Mouse (Mus musculus): ENCODE results near the gene Gpr82. TPM values are rescaled to one million over a fixed set of nuclear protein-coding genes. Genes with fewer than 3 reads are reported as not detected.

Gene Gpr82
- polyA plus RNA-seq, 1 experiment from 2014 or later = 0.48 TPM

DNA sequence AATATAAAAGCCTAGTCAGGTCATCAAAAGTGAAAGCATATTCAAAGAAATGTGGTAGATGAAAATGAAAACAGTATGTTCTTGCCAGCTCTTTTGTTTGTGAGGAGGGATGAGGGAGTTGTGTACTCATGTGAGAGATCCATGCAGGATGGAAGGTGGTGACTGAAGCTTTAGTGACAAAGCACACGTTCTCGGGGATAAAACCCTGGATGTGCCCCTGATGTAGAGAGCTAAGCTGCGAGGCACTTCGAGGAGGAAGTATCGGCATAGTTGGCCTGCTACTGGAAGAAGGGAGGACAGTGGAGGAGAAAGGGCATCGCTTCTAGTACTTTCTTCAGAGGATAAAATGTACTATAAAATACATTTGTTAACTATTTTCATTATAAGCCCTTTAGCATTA, 5.3 kb upstream of the Gpr82 start:
- no peak overlapping the region for H3K4me3 ChIP-seq (replicated peaks)
- 79% methylated on average over 6 of the region's 6 CpGs for WGBS
- no peaks in the 10 kb centered on the region for H3K4me1 ChIP-seq
- H3K27me3 ChIP-seq (replicated peaks) = no peaks in the 10 kb centered on the region
- no peaks in the 10 kb centered on the region for H3K36me3 ChIP-seq
- no peak for ATAC-seq (ENCODE audit: insufficient read depth, low FRiP score, low read depth)
- H3K27ac ChIP-seq = no peak overlapping the region
- H3K9ac ChIP-seq = no peak overlapping the region
- no peaks in the 10 kb centered on the region for H3K9me3 ChIP-seq
- no peak overlapping the region for H3K4me2 ChIP-seq

- no peaks in the 10 kb centered on the region for H3K4me1 ChIP-seq
- no peaks in the 10 kb centered on the region for H3K36me3 ChIP-seq
- no peak overlapping the region for H3K27ac ChIP-seq
- WGBS = 4% methylated on average over 1 of the region's 1 CpGs
- H3K27me3 ChIP-seq (replicated peaks) = no peaks in the 10 kb centered on the region
- H3K9me3 ChIP-seq = no peaks in the 10 kb centered on the region
- no peak for ATAC-seq (ENCODE audit: insufficient read depth, low FRiP score, low read depth)
- no peak overlapping the region for H3K4me3 ChIP-seq (replicated peaks)
- no peak overlapping the region for H3K4me2 ChIP-seq
- no peak overlapping the region for H3K9ac ChIP-seq
Observed at GRCm38 (mm10) chrX:13656721-13657120, 4.4 kb upstream of the Gpr82 start.

GRCm38 (mm10) chrX:13658616-13659140, 2.5 kb upstream of the Gpr82 start:
- Histone ChIP-seq H3K27me3 (replicated peaks) (no peaks in the 10 kb centered on the region), H3K4me3 (replicated peaks) (no peak overlapping the region), H3K4me1 (no peaks in the 10 kb centered on the region), H3K4me2 (no peak overlapping the region), H3K27ac (no peak overlapping the region), H3K36me3 (no peaks in the 10 kb centered on the region), H3K9ac (no peak overlapping the region), H3K9me3 (no peaks in the 10 kb centered on the region)
- WGBS = 81% methylated on average over 3 of the region's 3 CpGs
- ATAC-seq (ENCODE audit: insufficient read depth, low FRiP score, low read depth) = no peak

DNA sequence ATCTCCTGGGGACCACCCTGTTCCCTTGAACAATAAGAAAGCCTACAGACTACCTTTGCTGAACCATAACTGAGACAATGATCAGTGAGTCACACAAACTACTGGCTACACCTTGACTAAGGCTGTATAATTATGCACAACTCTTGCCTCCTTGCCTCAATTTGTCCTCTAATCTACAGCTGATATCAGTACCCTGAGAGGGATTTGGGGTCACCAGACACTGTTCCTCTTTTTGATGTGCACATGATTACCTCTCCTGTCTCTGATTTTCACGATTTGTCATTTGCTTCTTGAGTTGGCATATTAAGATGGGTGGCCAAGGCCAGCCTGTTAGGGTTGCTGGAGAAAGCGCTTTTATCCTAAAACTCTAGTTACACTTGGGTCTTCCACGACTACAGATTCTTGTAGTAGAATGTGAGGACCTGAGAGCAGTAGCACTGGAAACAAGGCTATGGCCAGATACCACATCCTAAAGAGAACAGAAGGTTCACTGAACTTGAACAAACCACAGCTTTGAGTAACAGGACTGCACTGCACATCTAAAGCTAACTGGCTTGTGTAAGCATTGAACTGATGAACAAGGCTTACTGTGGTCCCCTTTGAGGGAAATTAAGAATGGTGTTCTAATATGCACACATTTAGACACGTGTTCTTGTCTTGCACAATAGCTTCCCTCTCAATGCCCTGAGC, 1.8 kb upstream of the Gpr82 start:
- 66% methylated on average over 4 of the region's 4 CpGs for WGBS
- no peaks in the 10 kb centered on the region for H3K4me1 ChIP-seq

GRCm38 (mm10) chrX:13668867-13669266, 7.7 kb downstream of the Gpr82 start:
- Histone ChIP-seq H3K9me3 (no peaks in the 10 kb centered on the region), H3K9ac (no peak overlapping the region), H3K36me3 (no peaks in the 10 kb centered on the region), H3K4me2 (no peak overlapping the region), H3K27ac (no peak overlapping the region), H3K4me3 (replicated peaks) (no peak overlapping the region), H3K4me1 (no peaks in the 10 kb centered on the region), H3K27me3 (replicated peaks) (no peaks in the 10 kb centered on the region)
- WGBS = 77% methylated on average over 5 of the region's 5 CpGs
- no peak for ATAC-seq (ENCODE audit: insufficient read depth, low FRiP score, low read depth)

More for the DNA sequence above, 1.8 kb upstream of the Gpr82 start:
- Histone ChIP-seq H3K36me3 (no peaks in the 10 kb centered on the region), H3K9me3 (no peaks in the 10 kb centered on the region), H3K4me2 (no peak overlapping the region), H3K27me3 (replicated peaks) (no peaks in the 10 kb centered on the region), H3K27ac (no peak overlapping the region), H3K4me3 (replicated peaks) (no peak overlapping the region), H3K9ac (no peak overlapping the region)
- no peak for ATAC-seq (ENCODE audit: insufficient read depth, low FRiP score, low read depth)

- Histone ChIP-seq H3K4me1 (no peaks in the 10 kb centered on the region), H3K9ac (no peak overlapping the region), H3K27me3 (replicated peaks) (no peaks in the 10 kb centered on the region), H3K4me3 (replicated peaks) (no peak overlapping the region), H3K4me2 (no peak overlapping the region), H3K9me3 (no peaks in the 10 kb centered on the region), H3K27ac (no peak overlapping the region), H3K36me3 (no peaks in the 10 kb centered on the region)
- 75% methylated on average over 3 of the region's 3 CpGs for WGBS
- no peak for ATAC-seq (ENCODE audit: insufficient read depth, low FRiP score, low read depth)
Observed at GRCm38 (mm10) chrX:13670342-13670741, 9.2 kb downstream of the Gpr82 start.

DNA sequence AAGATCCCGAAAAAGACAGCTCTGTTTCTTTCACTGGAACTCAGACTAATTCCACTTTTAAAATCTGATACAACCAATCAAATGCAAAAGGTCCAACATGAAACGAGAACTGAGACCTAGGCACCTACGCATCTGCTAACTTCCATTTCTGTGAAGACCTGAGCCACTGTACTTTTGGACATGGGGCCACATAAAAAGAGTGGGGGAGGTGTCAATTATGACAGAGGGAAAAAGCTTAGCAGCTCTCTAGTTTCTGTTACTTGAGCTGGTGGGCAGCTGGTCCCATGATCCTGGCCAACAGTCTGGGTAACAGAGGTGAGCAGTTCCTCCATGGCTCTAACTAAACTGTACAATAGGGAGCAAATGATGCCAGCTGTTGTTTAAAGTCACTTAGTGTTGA, 11.8 kb downstream of the Gpr82 start:
- Histone ChIP-seq H3K27ac (no peak overlapping the region), H3K36me3 (no peaks in the 10 kb centered on the region), H3K4me3 (replicated peaks) (no peak overlapping the region), H3K9ac (no peak overlapping the region), H3K9me3 (no peaks in the 10 kb centered on the region), H3K27me3 (replicated peaks) (no peaks in the 10 kb centered on the region), H3K4me2 (no peak overlapping the region), H3K4me1 (no peaks in the 10 kb centered on the region)
- ATAC-seq (ENCODE audit: insufficient read depth, low FRiP score, low read depth) = no peak
- 83% methylated on average over 3 of the region's 3 CpGs for WGBS

DNA sequence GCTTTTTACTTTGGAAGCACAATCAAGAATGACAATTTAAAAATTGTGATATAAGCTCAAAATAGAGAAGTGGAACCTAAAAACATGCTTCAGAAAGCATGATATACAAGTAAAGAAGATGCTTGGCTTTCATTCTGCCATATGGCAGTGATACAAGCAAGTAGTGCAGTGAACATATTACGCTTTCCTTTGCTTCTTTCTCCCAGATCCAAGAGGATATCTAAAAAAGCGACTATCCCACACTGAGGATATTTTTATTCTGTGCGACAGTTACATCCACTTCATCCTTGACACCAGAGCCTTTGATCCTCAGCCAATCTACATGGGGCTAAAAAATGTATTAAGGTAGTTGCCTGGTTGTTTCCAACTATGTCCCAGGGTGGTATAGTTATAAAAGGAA, 20.6 kb downstream of the Gpr82 start:
- Histone ChIP-seq H3K36me3 (no peaks in the 10 kb centered on the region), H3K9me3 (no peaks in the 10 kb centered on the region), H3K9ac (no peak overlapping the region), H3K27ac (no peak overlapping the region), H3K27me3 (replicated peaks) (no peaks in the 10 kb centered on the region), H3K4me2 (no peak overlapping the region), H3K4me1 (no peaks in the 10 kb centered on the region), H3K4me3 (replicated peaks) (no peak overlapping the region)
- ATAC-seq (ENCODE audit: insufficient read depth, low FRiP score, low read depth) = no peak
- 86% methylated on average over 3 of the region's 3 CpGs for whole genome bisulfite sequencing

GRCm38 (mm10) chrX:13686589-13686988, 25.4 kb downstream of the Gpr82 start:
- Histone ChIP-seq H3K9me3 (no peaks in the 10 kb centered on the region), H3K4me1 (no peaks in the 10 kb centered on the region), H3K27me3 (replicated peaks) (no peaks in the 10 kb centered on the region), H3K27ac (no peak overlapping the region), H3K4me3 (replicated peaks) (no peak overlapping the region), H3K4me2 (no peak overlapping the region), H3K9ac (no peak overlapping the region), H3K36me3 (no peaks in the 10 kb centered on the region)
- 88% methylated on average over 1 of the region's 1 CpGs for WGBS
- ATAC-seq (ENCODE audit: insufficient read depth, low FRiP score, low read depth) = no peak

- Histone ChIP-seq H3K27me3 (replicated peaks) (no peaks in the 10 kb centered on the region), H3K4me3 (replicated peaks) (no peak overlapping the region), H3K9me3 (no peaks in the 10 kb centered on the region), H3K4me1 (no peaks in the 10 kb centered on the region), H3K27ac (no peak overlapping the region), H3K4me2 (no peak overlapping the region), H3K36me3 (no peaks in the 10 kb centered on the region), H3K9ac (no peak overlapping the region)
- ATAC-seq (ENCODE audit: insufficient read depth, low FRiP score, low read depth) = no peak
- WGBS = 71% methylated on average over 2 of the region's 2 CpGs
Observed at GRCm38 (mm10) chrX:13688356-13688755, 27.2 kb downstream of the Gpr82 start.

GRCm38 (mm10) chrX:13691865-13692264, 30.7 kb downstream of the Gpr82 start:
- 77% methylated on average over 4 of the region's 4 CpGs for WGBS
- H3K36me3 ChIP-seq = no peaks in the 10 kb centered on the region
- H3K9ac ChIP-seq = no peak overlapping the region
- no peaks in the 10 kb centered on the region for H3K27me3 ChIP-seq (replicated peaks)
- no peak overlapping the region for H3K4me2 ChIP-seq
- ATAC-seq (ENCODE audit: insufficient read depth, low FRiP score, low read depth) = no peak
- H3K4me3 ChIP-seq (replicated peaks) = no peak overlapping the region
- H3K9me3 ChIP-seq = no peaks in the 10 kb centered on the region
- H3K4me1 ChIP-seq = no peaks in the 10 kb centered on the region
- H3K27ac ChIP-seq = no peak overlapping the region

DNA sequence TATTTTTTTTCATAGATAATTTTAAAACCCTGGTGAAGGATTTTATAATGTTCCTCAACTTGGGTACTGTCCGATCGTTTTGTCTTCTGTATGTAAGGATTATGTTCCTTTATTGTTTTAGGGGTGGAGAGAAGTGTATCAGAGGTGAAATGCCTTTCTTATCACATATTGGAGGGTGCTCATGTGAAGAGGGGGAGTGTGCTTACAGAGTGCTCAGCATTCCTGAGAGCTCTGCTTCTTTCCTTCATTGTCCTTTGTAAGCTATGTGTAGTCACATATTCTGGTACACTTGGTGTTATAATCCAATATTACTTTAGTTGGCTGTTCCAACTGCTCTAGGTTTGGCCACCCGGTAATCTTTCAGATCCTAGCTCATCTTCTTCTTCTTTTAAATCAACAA, 39.5 kb downstream of the Gpr82 start:
- Histone ChIP-seq H3K27me3 (replicated peaks) (no peaks in the 10 kb centered on the region), H3K27ac (no peak overlapping the region), H3K36me3 (no peaks in the 10 kb centered on the region), H3K9me3 (no peaks in the 10 kb centered on the region), H3K4me3 (replicated peaks) (no peak overlapping the region), H3K9ac (no peak overlapping the region), H3K4me1 (no peaks in the 10 kb centered on the region), H3K4me2 (no peak overlapping the region)
- ATAC-seq (ENCODE audit: insufficient read depth, low FRiP score, low read depth) = no peak
- WGBS = 78% methylated on average over 3 of the region's 3 CpGs

DNA sequence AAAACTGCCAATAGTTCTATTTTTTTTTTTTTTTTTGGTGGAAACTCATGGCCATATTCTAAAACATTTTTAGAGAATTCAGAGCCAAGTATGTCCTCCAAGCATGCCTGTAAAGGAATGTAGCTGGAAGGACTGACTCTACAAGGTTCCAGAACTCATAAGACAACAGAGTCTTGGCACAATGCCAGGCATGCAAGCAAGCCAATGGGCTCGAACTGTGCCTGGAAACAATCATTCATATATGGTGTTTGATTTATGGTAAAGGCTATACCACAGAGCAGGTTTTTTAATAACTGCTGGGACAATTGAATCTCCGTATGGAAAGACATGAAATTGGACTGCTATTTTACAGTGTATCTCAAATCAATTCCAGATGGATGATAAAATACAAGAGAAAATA, 43.9 kb downstream of the Gpr82 start:
- WGBS = 29% methylated on average over 2 of the region's 2 CpGs
- H3K4me2 ChIP-seq = no peak overlapping the region
- no peaks in the 10 kb centered on the region for H3K4me1 ChIP-seq
- H3K9ac ChIP-seq = no peak overlapping the region
- ATAC-seq (ENCODE audit: insufficient read depth, low FRiP score, low read depth) = no peak
- no peak overlapping the region for H3K27ac ChIP-seq
- H3K36me3 ChIP-seq = no peaks in the 10 kb centered on the region
- H3K4me3 ChIP-seq (replicated peaks) = no peak overlapping the region
- no peaks in the 10 kb centered on the region for H3K9me3 ChIP-seq
- no peaks in the 10 kb centered on the region for H3K27me3 ChIP-seq (replicated peaks)
